Mouse (Mus musculus) hindbrain, postnatal 0 days (tissue): ENCODE data around the gene Washc1. TPM values are rescaled to one million over a fixed set of nuclear protein-coding genes. Genes with fewer than 3 reads are reported as not detected.
A peak's percentile ranks its signal among the peaks of the same experiment; 100 is the strongest.

Experiments
- ATAC-seq: fragments of 200-750 bp; cut with Nextera tagmentation; 2 replicates; pipeline ENCODE4 v1.8.0; 2017; ENCODE audit warnings: mild to moderate bottlenecking, moderate TSS enrichment, moderate library complexity
- DNase-seq: peaks from one replicate; pipeline ENCODE4 v3.0.0-alpha.2; 2015; ENCODE audit warnings: low spot score
- H3K27ac ChIP-seq: fragments of 300-500 bp; sonication (generic); 2 replicates; pipeline ENCODE4 v1.5.1; 2014; ENCODE audit warnings: mild to moderate bottlenecking
- H3K27me3 ChIP-seq: fragments of 300-500 bp; sonication (generic); 2 replicates; pipeline ENCODE4 v1.6.1; 2014; ENCODE audit warnings: low read length, mixed read lengths; ENCODE audit not compliant: insufficient read depth
- H3K36me3 ChIP-seq: fragments of 300-500 bp; sonication (generic); 2 replicates; pipeline ENCODE4 v1.6.1; 2014; ENCODE audit warnings: low read length, mixed read lengths; ENCODE audit not compliant: insufficient read depth
- H3K4me1 ChIP-seq: fragments of 300-500 bp; sonication (generic); 2 replicates; pipeline ENCODE4 v1.6.1; 2014; ENCODE audit warnings: antibody characterized with exemption, low read length, mixed read lengths; ENCODE audit not compliant: insufficient read depth
- H3K4me2 ChIP-seq: fragments of 300-500 bp; sonication (generic); 2 replicates; pipeline ENCODE4 v1.6.1; 2014; ENCODE audit warnings: low read depth, mild to moderate bottlenecking, low read length, moderate library complexity, mixed read lengths
- H3K4me3 ChIP-seq: fragments of 300-500 bp; sonication (generic); 2 replicates; pipeline ENCODE4 v1.5.1; 2014; ENCODE audit warnings: low read length
- H3K9ac ChIP-seq: fragments of 300-500 bp; sonication (generic); replicated peaks from 2 replicates; pipeline ENCODE4 v1.6.1; 2014; ENCODE audit warnings: mild to moderate bottlenecking, low read length, moderate library complexity, mixed read lengths
- H3K9me3 ChIP-seq: fragments of 300-500 bp; sonication (generic); 2 replicates; pipeline ENCODE4 v1.6.1; 2016; ENCODE audit warnings: low read length, mixed read lengths
- CTCF ChIP-seq: IDR thresholded peaks from 2 replicates; pipeline ENCODE4 v1.5.1; 2016; ENCODE audit warnings: antibody characterized with exemption, control low read depth, low read depth
- WGBS: fragments of 180-500 bp; shearing (Covaris S2); extraction: QIAGEN DNeasy Blood & Tissue Kit; methylation state at CpG from one replicate; pipeline ENCODE4 v1.1.7; 2014; 5-methylcytosine and 5-hydroxymethylcytosine counted together
- polyA plus RNA-seq: library from polyadenylated mRNA; unstranded; fragments of >200 nt; fragmentation: Nextera tagmentation; extraction: Ambion mirVana; gene quantifications from 2 replicates; pipeline ENCODE4 v1.2.1, GENCODE M21; 2015
- total RNA-seq: library from RNA; depleted of rRNA; stranded (reverse); fragments of >200 nt; gene quantifications from 2 replicates; pipeline ENCODE4 v1.2.3, GENCODE M21; 2014

Washc1 gene
- total and polyA plus RNA-seq, 2 experiments from 2014 or later: 41.4 to 61.5 TPM

DNA sequence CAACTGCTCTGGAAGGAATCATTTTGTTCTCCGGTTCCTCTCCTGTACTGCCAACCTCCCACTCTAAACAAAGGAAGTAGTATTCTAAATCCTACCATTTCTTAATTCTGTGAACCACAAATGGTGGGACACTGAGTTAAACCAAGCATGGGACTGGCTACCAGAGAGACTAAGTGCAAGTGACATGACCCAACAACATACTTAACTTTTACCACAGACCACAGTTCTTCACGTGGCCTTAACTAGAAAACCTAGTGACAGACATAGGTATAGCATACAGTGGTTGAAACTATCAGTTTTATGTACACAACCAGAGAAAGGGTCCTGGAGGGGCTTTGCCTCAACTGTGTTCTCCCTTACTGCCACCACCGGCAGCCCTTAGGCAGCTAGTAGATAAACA, 18.7 kb upstream of the Washc1 start:
- Histone ChIP-seq H3K4me1 (no peaks in the 10 kb centered on the region), H3K4me3 (no peak overlapping the region), H3K27me3 (no peaks in the 10 kb centered on the region), H3K9me3 (no peaks in the 10 kb centered on the region), H3K4me2 (no peak overlapping the region), H3K9ac (no peak overlapping the region), H3K27ac (no peak overlapping the region), H3K36me3 (no peaks in the 10 kb centered on the region)
- no peak for ATAC-seq
- TF ChIP-seq CTCF: no peak
- WGBS: 78% methylated on average over 3 of the region's 3 CpGs
- DNase-seq: no peak

DNA sequence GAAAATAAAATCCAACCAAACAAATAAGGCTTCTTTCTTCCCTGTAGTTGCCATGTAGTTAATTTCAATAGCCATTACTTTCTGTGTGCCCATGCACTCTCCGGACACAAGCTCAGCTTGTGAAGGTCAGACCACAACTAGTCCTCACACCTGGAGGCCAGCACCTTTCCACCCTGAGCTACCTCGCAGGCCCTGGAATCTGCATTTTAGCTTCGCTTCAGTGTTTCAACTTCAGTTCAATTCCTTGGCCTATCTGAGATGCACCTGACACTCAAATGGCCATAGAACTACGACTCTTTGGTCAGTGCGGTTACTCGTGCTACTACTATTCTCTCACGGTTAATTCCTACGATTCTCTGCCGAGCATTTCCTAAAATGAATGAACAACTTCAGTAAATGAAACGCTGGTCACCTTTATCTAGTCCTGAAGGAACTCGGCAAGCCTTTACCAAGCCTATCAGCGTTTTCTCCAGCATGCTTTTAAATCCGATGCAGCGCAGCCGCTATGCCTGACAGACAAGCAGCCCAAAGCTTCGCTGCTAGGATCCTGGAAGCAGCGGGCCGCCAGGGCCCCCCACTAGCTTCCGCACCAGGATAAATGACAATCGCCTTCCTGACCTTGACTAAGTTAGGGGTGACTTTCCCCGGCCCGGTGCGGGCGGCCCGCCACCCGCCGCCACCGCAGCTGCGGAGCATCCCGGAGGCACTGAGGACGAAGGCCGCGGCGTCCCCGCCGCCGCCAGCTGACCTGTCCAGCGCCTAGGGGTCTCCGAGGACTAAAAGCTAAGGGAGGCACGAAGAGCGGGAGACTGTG, 10.6 kb upstream of the Washc1 start:
- peak; percentile 58 for DNase-seq

DNA sequence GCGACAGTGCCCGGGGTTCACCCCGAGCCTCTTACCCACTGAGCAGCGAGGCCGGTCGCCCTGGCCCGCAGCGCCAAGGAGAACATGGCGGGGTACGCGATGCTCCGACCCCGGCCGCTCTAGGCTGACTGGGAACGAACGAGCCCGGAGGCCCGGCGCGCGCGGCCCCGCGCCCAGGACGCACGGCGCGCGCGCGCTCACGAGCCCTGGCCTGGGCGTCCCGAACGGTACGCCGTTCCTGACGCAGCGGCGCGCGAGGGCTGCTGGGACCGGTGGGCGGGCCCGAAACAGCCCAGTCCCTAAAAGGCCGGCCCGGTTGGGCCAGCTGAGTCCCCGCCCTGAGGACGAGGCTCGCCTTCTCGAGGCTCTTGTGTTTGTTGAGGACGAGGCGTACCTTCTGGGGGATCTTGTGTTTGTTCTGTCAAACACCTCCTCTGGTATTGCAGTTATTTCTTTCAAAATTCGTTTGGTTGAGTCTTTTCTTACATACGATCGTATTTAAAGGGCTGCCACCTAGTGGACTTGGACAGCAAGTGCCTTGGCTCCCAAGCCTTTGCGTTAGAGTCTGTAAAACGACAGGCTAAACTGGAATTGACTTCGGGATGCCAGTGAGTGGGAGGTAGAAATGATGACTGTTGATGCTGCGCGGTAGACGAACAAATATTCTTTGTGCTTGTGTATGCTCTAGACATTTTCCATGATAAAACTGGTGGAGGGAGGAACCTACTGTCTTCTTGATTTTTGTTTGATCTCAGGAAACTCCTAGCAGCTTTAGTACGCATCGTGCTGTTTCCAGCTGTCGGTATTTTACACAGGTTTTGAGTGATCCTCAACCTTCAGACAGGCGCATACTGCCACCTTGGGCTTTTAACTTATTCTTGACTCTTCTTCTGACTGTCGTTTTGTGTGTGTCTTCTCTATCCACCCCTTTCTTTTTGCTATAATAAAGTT, 9.7 kb upstream of the Washc1 start, which contains the start of gene Ndufv2:
Ndufv2 (minus strand) TSS at position 180 of the 951 bp plus-strand sequence.
- H3K4me2 ChIP-seq: peak within 1 kb of the TSS; percentile 84
- no peaks in the 10 kb centered on the region for H3K27me3 ChIP-seq
- ATAC-seq (peak; percentile 99), DNase-seq (peak; percentile 100)
- H3K9ac ChIP-seq: peak within 1 kb of the TSS; percentile 95
- no peaks in the 10 kb centered on the region for H3K36me3 ChIP-seq
- H3K4me3 ChIP-seq: peak within 1 kb of the TSS; percentile 99
- no peaks in the 10 kb centered on the region for H3K9me3 ChIP-seq
- H3K4me1 ChIP-seq: peaks cover 10% of the 10 kb centered on the region
- TF ChIP-seq CTCF: peak; percentile 84
- H3K27ac ChIP-seq: peak within 1 kb of the TSS; percentile 98
- WGBS: under 1% methylated on average over 67 of the region's 67 CpGs

More for the DNA sequence above, 10.6 kb upstream of the Washc1 start:
- Histone ChIP-seq H3K4me3 (peak overlapping the region; percentile 99), H3K4me1 (peaks cover 10% of the 10 kb centered on the region), H3K27ac (peak overlapping the region; percentile 98), H3K4me2 (peak overlapping the region; percentile 84), H3K9ac (peak overlapping the region; percentile 95), H3K9me3 (no peaks in the 10 kb centered on the region), H3K36me3 (no peaks in the 10 kb centered on the region), H3K27me3 (no peaks in the 10 kb centered on the region)
- ATAC-seq: no peak
- no peak for TF ChIP-seq CTCF
- 1% methylated on average over 38 of the region's 41 CpGs for WGBS

DNA sequence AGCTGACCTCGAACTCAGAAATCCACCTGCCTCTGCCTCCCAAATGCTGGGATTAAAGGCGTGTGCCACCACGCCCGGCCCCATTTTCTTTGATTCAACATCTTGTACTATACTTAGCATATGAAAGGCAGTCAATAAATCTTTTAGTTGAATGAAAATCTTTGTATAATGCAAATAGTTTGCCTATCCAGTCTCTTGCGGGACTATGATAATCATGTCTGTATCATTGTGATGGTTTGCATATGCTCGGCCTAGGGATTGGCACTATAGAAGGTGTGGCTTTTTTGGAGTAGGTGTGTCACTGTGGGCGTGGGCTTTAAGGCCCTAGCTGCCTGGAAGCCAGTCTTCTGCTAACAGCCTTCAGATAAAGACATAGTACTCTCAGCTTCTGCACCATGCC, 7.3 kb upstream of the Washc1 start:
- Histone ChIP-seq H3K27me3 (no peaks in the 10 kb centered on the region), H3K4me2 (no peak overlapping the region), H3K4me3 (no peak overlapping the region), H3K9me3 (no peaks in the 10 kb centered on the region), H3K27ac (no peak overlapping the region), H3K9ac (no peak overlapping the region), H3K36me3 (no peaks in the 10 kb centered on the region), H3K4me1 (peaks cover 10% of the 10 kb centered on the region)
- ATAC-seq: no peak
- no peak for TF ChIP-seq CTCF
- 86% methylated on average over 7 of the region's 7 CpGs for WGBS
- no peak for DNase-seq

DNA sequence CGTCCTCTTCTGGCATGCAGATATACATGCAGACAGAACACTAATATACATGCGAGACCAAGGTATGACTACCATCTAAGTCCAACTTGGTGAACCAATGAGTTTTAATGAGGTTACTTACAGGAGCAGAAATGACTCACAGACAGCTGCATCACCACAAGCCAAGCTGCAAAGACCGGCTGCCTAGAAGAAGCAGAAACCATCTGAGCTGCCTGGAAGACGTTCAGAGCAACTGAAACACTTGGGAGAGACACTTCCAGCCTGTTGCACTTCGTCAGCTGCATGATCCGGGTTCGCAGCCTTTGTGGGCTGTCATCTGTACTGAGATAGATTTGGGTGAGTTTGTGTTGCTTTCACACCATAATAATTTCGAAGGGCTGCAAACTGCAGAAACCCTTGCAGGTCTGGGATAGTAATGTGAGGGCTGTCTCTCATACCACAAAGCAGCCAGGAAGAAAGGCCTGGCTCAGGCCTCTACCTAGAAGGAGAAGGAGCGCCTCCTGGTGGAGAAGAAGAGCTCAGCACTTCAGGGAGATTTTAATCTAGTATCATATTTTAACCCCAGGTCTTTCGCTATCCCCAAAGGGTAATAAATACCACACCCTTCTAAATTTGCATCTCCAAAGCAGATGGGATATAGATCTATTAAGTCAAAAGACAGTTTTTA, 4.6 kb upstream of the Washc1 start:
- TF ChIP-seq CTCF: peak; percentile 85
- Histone ChIP-seq H3K9me3 (no peaks in the 10 kb centered on the region), H3K27ac (no peak overlapping the region), H3K9ac (no peak overlapping the region), H3K4me3 (no peak overlapping the region), H3K27me3 (no peaks in the 10 kb centered on the region), H3K36me3 (no peaks in the 10 kb centered on the region), H3K4me1 (no peaks in the 10 kb centered on the region), H3K4me2 (no peak overlapping the region)
- DNase-seq: peak; percentile 85
- no peak; the same call in 1 of the 2 replicates for ATAC-seq
- 60% methylated on average over 10 of the region's 10 CpGs for WGBS

DNA sequence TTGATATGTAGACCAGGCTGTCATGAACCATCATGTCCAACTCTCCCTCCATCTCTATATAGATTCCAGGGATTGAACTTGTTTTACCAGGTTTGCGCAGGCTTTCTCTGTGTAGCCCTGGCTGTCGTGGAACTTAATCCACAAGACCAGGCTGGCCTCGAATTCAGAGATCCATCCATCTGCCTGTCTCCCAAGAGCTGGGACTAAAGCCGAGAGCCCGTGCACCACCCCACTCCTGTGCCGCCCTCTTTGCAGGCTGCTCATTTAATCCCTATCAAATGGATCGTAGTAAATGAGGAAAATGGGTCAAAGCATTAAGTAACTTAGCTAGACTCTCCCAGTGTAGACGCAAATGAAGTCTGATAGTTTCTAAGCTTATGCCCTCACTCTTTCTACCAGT, 3.9 kb upstream of the Washc1 start:
- WGBS: 71% methylated on average over 8 of the region's 8 CpGs
- H3K4me2 ChIP-seq: no peak overlapping the region
- H3K4me3 ChIP-seq: no peak overlapping the region
- DNase-seq: no peak
- H3K27me3 ChIP-seq: no peaks in the 10 kb centered on the region
- peaks cover 5% of the 10 kb centered on the region for H3K4me1 ChIP-seq
- no peak for ATAC-seq
- no peak for TF ChIP-seq CTCF
- H3K27ac ChIP-seq: no peak overlapping the region
- H3K36me3 ChIP-seq: no peaks in the 10 kb centered on the region
- no peaks in the 10 kb centered on the region for H3K9me3 ChIP-seq
- H3K9ac ChIP-seq: no peak overlapping the region
